Mouse (Mus musculus) kidney, embryonic 14.5 days (tissue): ENCODE data around the gene Rae1. TPM values are rescaled to one million over a fixed set of nuclear protein-coding genes. Genes with fewer than 3 reads are reported as not detected.
A peak's percentile ranks its signal among the peaks of the same experiment; 100 is the strongest.

Experiments
- ATAC-seq: fragments of 200-750 bp; cut with Nextera tagmentation; 2 replicates; pipeline ENCODE4 v1.8.0; 2017; ENCODE audit warnings: moderate number of reproducible peaks, mild to moderate bottlenecking, moderate TSS enrichment, moderate library complexity; ENCODE audit not compliant: low FRiP score, low TSS enrichment
- H3K27ac ChIP-seq: fragments of 300-500 bp; sonication (generic); 2 replicates; pipeline ENCODE4 v1.5.1; 2014; ENCODE audit warnings: low read depth, mild to moderate bottlenecking, low read length, moderate library complexity, mixed read lengths
- H3K27me3 ChIP-seq: fragments of 300-500 bp; sonication (generic); 2 replicates; pipeline ENCODE4 v1.6.1; 2014; ENCODE audit warnings: mild to moderate bottlenecking, low read length; ENCODE audit not compliant: control insufficient read depth, insufficient read depth
- H3K36me3 ChIP-seq: fragments of 300-500 bp; sonication (generic); 2 replicates; pipeline ENCODE4 v1.6.1; 2014; ENCODE audit warnings: low read length, mixed read lengths; ENCODE audit not compliant: control insufficient read depth, insufficient read depth
- H3K4me1 ChIP-seq: fragments of 300-500 bp; sonication (generic); 2 replicates; pipeline ENCODE4 v1.6.1; 2014; ENCODE audit warnings: low read length, mixed read lengths; ENCODE audit not compliant: control insufficient read depth, insufficient read depth
- H3K4me2 ChIP-seq: fragments of 300-500 bp; sonication (generic); replicated peaks from 2 replicates; pipeline ENCODE4 v1.6.1; 2014; ENCODE audit warnings: low read depth, mild to moderate bottlenecking, low read length
- H3K4me3 ChIP-seq: fragments of 300-500 bp; sonication (generic); 2 replicates; pipeline ENCODE4 v1.5.1; 2014; ENCODE audit warnings: mild to moderate bottlenecking, low read length
- H3K9ac ChIP-seq: fragments of 300-500 bp; sonication (generic); 2 replicates; pipeline ENCODE4 v1.6.1; 2014; ENCODE audit warnings: low read depth, mild to moderate bottlenecking, low read length, moderate library complexity
- H3K9me3 ChIP-seq: fragments of 300-500 bp; sonication (generic); 2 replicates; pipeline ENCODE4 v1.6.1; 2016; ENCODE audit warnings: low read length; ENCODE audit not compliant: control insufficient read depth
- whole genome bisulfite sequencing: fragments of 180-500 bp; shearing (Covaris S2); extraction: QIAGEN DNeasy Blood & Tissue Kit; methylation state at CpG from one replicate; pipeline ENCODE4 v1.1.7; 2014; 5-methylcytosine and 5-hydroxymethylcytosine counted together
- polyA plus RNA-seq: library from polyadenylated mRNA; unstranded; fragments of >200 nt; fragmentation: Nextera tagmentation; extraction: Ambion mirVana; gene quantifications from 2 replicates; pipeline ENCODE4 v1.2.1, GENCODE M21; 2014

The Rae1 gene
- polyA plus RNA-seq, 1 experiment from 2014 or later, result 155 TPM

- Histone ChIP-seq H3K4me2 (no peak overlapping the region), H3K4me1 (peaks cover 29% of the 10 kb centered on the region), H3K27me3 (no peaks in the 10 kb centered on the region), H3K9ac (no peak overlapping the region), H3K27ac (0 out of 2 replicates have a peak overlapping the region, but pooled peaks have one; percentile 24), H3K4me3 (no peak overlapping the region), H3K36me3 (peaks cover 24% of the 10 kb centered on the region; the same call in 1 of the 2 replicates), H3K9me3 (no peaks in the 10 kb centered on the region)
- ATAC-seq, result no peak
- WGBS, result 84% methylated on average over 6 of the region's 6 CpGs
Measured at GRCm38 (mm10) chr2:173027169-173027823, 27.4 kb downstream of the Rae1 start.

DNA sequence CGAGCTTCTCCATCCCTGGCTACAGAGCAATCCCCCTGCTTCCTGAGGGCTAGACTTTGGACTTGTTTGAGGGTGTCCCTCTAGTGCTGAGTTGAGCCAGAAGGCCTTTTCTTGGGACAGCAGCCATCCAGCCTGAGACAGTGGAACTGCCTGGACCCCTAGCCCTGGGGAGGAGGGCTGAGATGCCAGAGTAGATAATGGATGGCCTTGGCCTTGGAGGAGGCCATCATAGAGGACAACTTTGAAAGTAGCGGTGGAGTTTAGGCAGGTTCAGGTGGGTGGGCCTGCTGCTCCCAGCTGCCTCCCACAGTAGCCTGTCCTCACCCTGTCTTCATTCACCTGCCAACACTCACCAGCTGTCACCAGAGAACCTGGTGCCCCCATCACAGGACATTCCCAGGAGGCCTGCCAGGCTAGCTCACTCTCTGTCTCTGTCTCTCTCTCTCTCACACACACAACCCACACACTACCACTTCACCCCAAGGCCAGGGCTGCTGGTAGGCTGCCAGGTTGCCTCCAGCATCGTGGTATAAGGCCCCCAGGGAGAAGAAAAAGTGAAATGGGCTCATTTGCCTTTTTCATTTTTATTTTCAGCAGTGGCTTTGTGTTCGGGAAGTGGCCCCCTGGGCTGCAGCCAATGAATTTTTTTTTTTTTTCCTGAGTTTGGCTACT is 28.0 kb downstream of the Rae1 start:
- Histone ChIP-seq H3K9me3 (no peaks in the 10 kb centered on the region), H3K9ac (no peak overlapping the region), H3K4me1 (peaks cover 22% of the 10 kb centered on the region), H3K27ac (no peak overlapping the region), H3K4me3 (no peak overlapping the region), H3K4me2 (no peak overlapping the region), H3K27me3 (no peaks in the 10 kb centered on the region), H3K36me3 (peaks cover 25% of the 10 kb centered on the region; the same call in 1 of the 2 replicates)
- 79% methylated on average over 4 of the region's 4 CpGs for WGBS
- no peak for ATAC-seq

DNA sequence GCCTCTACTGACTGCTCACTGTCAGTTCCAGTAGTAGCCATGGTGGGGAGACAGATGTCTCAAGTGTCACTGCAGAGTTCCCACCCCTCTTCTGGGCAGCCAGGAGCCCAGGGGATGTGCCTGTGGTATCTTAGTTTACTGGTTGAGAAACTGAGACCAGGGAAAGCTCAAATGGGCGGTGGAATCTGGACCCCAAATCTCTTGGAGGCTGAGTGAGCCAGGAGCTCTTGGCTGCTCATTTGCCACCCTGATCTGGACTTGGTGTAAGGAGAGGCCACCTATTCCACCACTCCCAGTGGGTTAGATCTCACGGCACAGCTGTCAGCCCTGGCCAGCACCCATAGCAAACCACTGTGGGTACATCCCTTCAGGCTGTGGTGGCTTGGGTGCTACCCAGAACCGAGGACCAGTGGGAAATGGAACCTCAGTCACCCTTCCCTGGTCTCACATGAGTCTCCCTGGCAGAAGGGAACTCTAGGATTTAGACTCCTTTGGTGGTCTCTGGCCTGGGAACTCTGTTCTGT is 28.7 kb downstream of the Rae1 start:
- Histone ChIP-seq H3K4me3 (no peak overlapping the region), H3K4me1 (peaks cover 16% of the 10 kb centered on the region), H3K36me3 (peaks cover 28% of the 10 kb centered on the region), H3K9me3 (no peaks in the 10 kb centered on the region), H3K27me3 (no peaks in the 10 kb centered on the region), H3K9ac (no peak overlapping the region), H3K27ac (no peak overlapping the region), H3K4me2 (no peak overlapping the region)
- no peak for ATAC-seq
- WGBS, result 90% methylated on average over 3 of the region's 3 CpGs

DNA sequence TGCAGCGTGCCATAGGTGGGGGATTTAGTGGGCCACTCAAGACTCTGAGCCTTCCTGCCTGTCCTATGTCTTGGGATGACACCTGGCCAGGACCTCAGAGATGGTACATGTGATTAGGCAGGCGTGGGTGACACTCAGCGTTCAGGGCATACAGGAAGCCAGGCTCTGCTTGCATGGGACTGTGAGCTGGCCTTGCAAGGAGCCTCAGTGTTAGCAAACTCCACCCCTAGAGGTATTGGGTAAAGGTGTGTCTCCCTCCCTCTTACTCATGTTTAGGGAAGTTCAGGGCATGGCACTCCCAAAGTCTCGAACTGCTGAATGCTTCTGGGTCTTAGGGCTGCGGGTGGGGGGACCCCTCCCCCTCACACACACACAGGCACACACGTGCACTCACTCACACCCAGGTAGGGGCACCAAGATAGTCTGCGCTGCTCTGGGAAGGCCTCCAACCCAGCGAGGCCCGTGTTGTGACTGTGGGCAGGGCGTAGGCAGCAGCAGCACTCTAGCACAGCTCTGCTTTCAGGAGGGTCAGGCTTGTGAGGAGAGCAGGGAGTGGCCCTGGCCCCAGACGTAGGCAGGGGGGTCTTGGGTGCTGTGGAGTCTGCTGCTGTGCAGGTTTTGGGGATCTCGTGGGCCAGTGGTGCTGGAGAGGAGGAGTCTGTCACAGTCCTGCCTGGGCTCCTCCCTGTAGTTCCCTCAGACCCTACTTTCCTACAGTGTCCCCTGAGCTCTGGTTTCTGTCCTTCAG is 30.8 kb downstream of the Rae1 start:
- ATAC-seq, result no peak
- Histone ChIP-seq H3K4me2 (no peak overlapping the region), H3K27ac (no peak overlapping the region), H3K9me3 (no peaks in the 10 kb centered on the region), H3K36me3 (peaks cover 47% of the 10 kb centered on the region), H3K4me3 (no peak overlapping the region), H3K4me1 (peaks cover 8% of the 10 kb centered on the region; the same call in 1 of the 2 replicates), H3K9ac (no peak overlapping the region), H3K27me3 (no peaks in the 10 kb centered on the region)
- WGBS, result 75% methylated on average over 12 of the region's 12 CpGs

DNA sequence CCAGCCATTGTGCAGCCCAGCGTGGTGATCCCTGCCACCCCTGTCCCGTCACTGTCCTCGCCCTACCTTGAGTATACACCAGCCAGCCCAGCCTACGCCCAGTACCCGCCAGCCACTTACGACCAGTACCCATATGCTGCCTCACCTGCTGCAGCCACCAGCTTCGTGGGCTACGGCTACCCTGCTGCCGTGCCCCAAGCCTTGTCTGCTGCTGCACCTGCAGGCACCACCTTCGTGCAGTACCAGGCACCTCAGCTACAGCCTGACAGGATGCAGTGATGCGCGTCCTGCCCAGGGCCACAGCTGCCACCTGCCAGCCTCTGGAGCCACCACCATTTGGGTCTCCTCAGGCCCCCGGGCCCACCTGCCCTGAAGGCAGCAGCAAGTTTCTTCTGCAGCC is 33.6 kb downstream of the Rae1 start:
- Histone ChIP-seq H3K27ac (no peak overlapping the region), H3K9ac (no peak overlapping the region), H3K9me3 (no peaks in the 10 kb centered on the region), H3K4me3 (no peak overlapping the region), H3K4me1 (no peaks in the 10 kb centered on the region), H3K4me2 (no peak overlapping the region), H3K36me3 (peaks cover 46% of the 10 kb centered on the region), H3K27me3 (no peaks in the 10 kb centered on the region)
- no peak for ATAC-seq
- 91% methylated on average over 13 of the region's 13 CpGs for WGBS

GRCm38 (mm10) chr2:173034998-173035397 is 35.1 kb downstream of the Rae1 start:
- 58% methylated on average over 4 of the region's 4 CpGs for WGBS
- ATAC-seq, result no peak

GRCm38 (mm10) chr2:173035653-173036052 is 35.7 kb downstream of the Rae1 start:
- Histone ChIP-seq H3K36me3 (peaks cover 35% of the 10 kb centered on the region), H3K27ac (no peak overlapping the region), H3K27me3 (no peaks in the 10 kb centered on the region), H3K4me2 (no peak overlapping the region), H3K9me3 (no peaks in the 10 kb centered on the region), H3K4me3 (no peak overlapping the region), H3K9ac (no peak overlapping the region), H3K4me1 (no peaks in the 10 kb centered on the region)
- 94% methylated on average over 5 of the region's 5 CpGs for WGBS
- ATAC-seq, result no peak

More at GRCm38 (mm10) chr2:173034998-173035397, 35.1 kb downstream of the Rae1 start:
- H3K27ac ChIP-seq, result no peak overlapping the region
- no peaks in the 10 kb centered on the region for H3K4me1 ChIP-seq
- H3K27me3 ChIP-seq, result no peaks in the 10 kb centered on the region
- H3K36me3 ChIP-seq, result peaks cover 38% of the 10 kb centered on the region
- H3K4me3 ChIP-seq, result no peak overlapping the region
- no peaks in the 10 kb centered on the region for H3K9me3 ChIP-seq
- H3K9ac ChIP-seq, result no peak overlapping the region
- H3K4me2 ChIP-seq, result no peak overlapping the region

GRCm38 (mm10) chr2:173036055-173036454 is 36.1 kb downstream of the Rae1 start:
- no peaks in the 10 kb centered on the region for H3K27me3 ChIP-seq
- no peaks in the 10 kb centered on the region for H3K4me1 ChIP-seq
- no peak overlapping the region for H3K4me3 ChIP-seq
- no peak overlapping the region for H3K9ac ChIP-seq
- no peaks in the 10 kb centered on the region for H3K9me3 ChIP-seq
- 87% methylated on average over 5 of the region's 5 CpGs for WGBS
- H3K27ac ChIP-seq, result no peak overlapping the region
- ATAC-seq, result no peak
- H3K4me2 ChIP-seq, result no peak overlapping the region
- peaks cover 35% of the 10 kb centered on the region for H3K36me3 ChIP-seq
